Mouse (Mus musculus) heart, adult 11 months (tissue): ENCODE results near the gene C1qbp.

Experiments
- DNase-seq: peaks from one replicate; pipeline ENCODE4 v3.0.0; 2022

C1qbp gene

GRCm38 (mm10) chr11:70982557-70983228 lies at the start of gene C1qbp:
TSS of gene C1qbp (minus strand) at chr11:70983026.
- peak; percentile 99 for DNase-seq

GRCm38 (mm10) chr11:71032070-71032469 lies 49.2 kb upstream of the C1qbp start:
- DNase-seq, result peak; percentile 64

GRCm38 (mm10) chr11:71029403-71030118 lies 46.7 kb upstream of the C1qbp start:
- DNase-seq, result peak; percentile 64

- peak; percentile 34 for DNase-seq
Observed at GRCm38 (mm10) chr11:71028280-71028679, 45.5 kb upstream of the C1qbp start.

- DNase-seq, result peak; percentile 100
Observed at GRCm38 (mm10) chr11:71019201-71020068, 36.6 kb upstream of the C1qbp start, which contains the start of the genes Mis12 and Derl2. TSS of gene Mis12 (plus strand) at chr11:71019611. TSS of gene Derl2 (minus strand) at chr11:71019841.

- DNase-seq, result no peak
Observed at GRCm38 (mm10) chr11:71018416-71019200, 35.8 kb upstream of the C1qbp start.

- peak; percentile 42 for DNase-seq
Observed at GRCm38 (mm10) chr11:71017051-71017450, 34.2 kb upstream of the C1qbp start.

- peak; percentile 95 for DNase-seq
Observed at GRCm38 (mm10) chr11:71012743-71013142, 29.9 kb upstream of the C1qbp start.

- DNase-seq, result peak; percentile 98
Observed at GRCm38 (mm10) chr11:71008321-71008720, 25.5 kb upstream of the C1qbp start.

- DNase-seq, result peak; percentile 86
Observed at GRCm38 (mm10) chr11:71007831-71008230, 25.0 kb upstream of the C1qbp start.

- peak; percentile 72 for DNase-seq
Observed at GRCm38 (mm10) chr11:71007026-71007425, 24.2 kb upstream of the C1qbp start.

- DNase-seq, result peak; percentile 80
Observed at GRCm38 (mm10) chr11:71005046-71005445, 22.2 kb upstream of the C1qbp start.

- peak; percentile 100 for DNase-seq
Observed at GRCm38 (mm10) chr11:71004316-71004773, 21.5 kb upstream of the C1qbp start, which contains the start of gene Dhx33. TSS of gene Dhx33 (minus strand) at chr11:71004437.

GRCm38 (mm10) chr11:71003611-71004315 lies 20.9 kb upstream of the C1qbp start:
- DNase-seq, result no peak

- DNase-seq, result peak; percentile 64
Observed at GRCm38 (mm10) chr11:71001167-71001566, 18.3 kb upstream of the C1qbp start.

- DNase-seq, result no peak
Observed at GRCm38 (mm10) chr11:70982030-70982429, 796 bp downstream of the C1qbp start.

GRCm38 (mm10) chr11:70980751-70981510 lies 1.9 kb downstream of the C1qbp start:
- no peak for DNase-seq

- DNase-seq, result no peak
Observed at GRCm38 (mm10) chr11:70980232-70980631, 2.6 kb downstream of the C1qbp start.

GRCm38 (mm10) chr11:70977293-70977692 lies 5.5 kb downstream of the C1qbp start:
- DNase-seq, result no peak

GRCm38 (mm10) chr11:70975193-70975592 lies 7.6 kb downstream of the C1qbp start:
- DNase-seq, result no peak

- DNase-seq, result no peak
Observed at GRCm38 (mm10) chr11:70973947-70974346, 8.9 kb downstream of the C1qbp start.
